Mouse (Mus musculus) thymus, postnatal 10 days (tissue): Measurements from ENCODE around the gene Mthfr.

Experiments used
- DNase-seq, 2 experiments: peaks; one replicate each; pipeline ENCODE4 v3.0.0; 2021; ENCODE audit warnings: low spot score in 2 of 2

The Mthfr gene

GRCm38 (mm10) chr4:148065702-148066400, 27.0 kb downstream of the Mthfr start:
- DNase-seq: no peak

DNA sequence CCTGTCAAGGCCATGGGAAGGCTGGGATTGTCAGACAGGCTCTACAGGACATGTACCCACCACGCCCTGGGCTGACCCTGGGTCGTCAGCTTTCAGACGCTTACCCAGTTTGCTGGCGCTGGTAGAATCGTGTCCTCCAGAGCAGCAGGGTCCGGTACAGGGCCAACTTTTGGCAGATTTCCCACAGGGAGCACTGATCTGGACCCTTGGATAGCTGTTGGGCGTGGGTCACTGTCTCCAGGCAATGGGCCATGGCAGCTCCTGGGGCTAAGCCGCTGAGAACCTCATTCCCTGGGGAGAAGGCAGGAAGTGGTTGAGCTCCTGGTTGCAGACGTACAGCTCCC, 27.5 kb downstream of the Mthfr start:
- DNase-seq: no peak

- no peak for DNase-seq
Observed at GRCm38 (mm10) chr4:148067346-148067745, 28.5 kb downstream of the Mthfr start.

GRCm38 (mm10) chr4:148069602-148070218, 30.8 kb downstream of the Mthfr start:
- no peak for DNase-seq

- DNase-seq: no peak
Observed at GRCm38 (mm10) chr4:148071508-148071907, 32.6 kb downstream of the Mthfr start.

DNA sequence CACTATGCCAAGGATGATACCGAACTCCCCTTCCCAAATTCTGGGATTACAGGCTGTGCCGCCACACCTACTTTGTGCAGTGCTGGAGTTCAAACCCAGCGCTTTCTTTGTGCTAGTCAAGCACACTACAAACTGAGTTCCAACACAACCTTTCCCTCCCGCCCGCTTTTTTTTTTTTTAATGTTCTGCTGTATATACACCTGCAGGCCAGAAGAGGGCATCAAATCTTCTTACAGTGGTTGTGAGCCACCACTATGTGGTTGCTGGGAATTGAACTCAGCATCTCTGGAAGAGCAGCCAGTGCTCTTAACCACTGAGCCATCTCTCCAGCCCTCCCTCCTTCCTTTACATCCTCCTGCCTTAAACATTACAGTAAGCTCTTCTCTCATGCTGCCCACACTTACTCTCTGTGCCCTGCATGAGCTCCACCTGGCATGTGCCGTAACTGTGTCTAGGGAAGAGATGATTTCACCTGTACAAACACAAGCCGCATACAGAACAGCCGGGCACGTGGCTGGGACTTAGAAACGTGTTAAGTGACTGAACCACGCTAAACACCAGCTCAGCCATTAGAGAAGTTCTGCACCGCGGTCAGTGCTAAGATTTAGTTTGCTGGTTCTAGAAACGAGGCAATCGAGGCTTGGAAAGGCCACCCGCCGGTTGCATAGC, 35.8 kb downstream of the Mthfr start:
- DNase-seq: no peak

- DNase-seq: peak; percentile 58 to 79
Observed at GRCm38 (mm10) chr4:148075259-148075658, 36.4 kb downstream of the Mthfr start.

DNA sequence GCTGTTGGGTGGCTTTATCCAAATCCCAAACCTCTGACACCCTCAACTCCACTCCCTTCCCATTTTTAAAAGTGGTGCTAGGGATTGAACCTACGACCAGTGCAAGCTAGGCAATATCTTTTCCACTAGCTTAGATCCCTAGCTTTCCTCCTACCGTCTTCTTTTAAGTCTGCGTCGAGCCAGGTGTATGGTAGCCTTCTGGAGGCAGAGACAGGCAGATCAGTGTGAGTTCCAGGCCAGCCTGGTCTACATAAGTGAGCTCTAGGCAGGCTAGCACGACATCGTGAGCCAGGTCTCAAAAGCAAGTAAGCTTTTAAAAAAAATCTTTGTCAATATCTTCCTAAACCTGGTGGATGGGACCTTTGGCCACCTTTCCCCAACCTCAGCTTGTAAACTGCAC, 37.0 kb downstream of the Mthfr start:
- no peak for DNase-seq

DNA sequence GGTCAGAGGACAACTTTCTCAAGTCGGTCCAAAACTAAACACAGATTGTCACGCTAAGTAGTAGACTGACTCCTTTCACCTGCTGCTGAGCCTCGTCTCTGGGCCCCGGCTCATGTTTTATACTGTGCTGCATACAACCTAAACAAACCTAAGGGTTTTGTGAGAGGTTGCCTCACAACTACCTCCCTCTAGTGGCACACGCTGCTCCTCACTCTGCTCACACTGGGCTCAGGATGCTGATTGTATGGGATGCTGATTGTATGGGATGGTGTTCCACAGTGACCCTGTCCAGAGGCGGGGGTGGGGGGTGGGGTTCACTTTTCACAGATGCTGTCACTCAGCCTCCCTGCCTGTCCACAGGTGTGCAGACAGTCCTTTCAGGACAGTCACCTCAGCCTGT, 40.3 kb downstream of the Mthfr start:
- no peak for DNase-seq

DNA sequence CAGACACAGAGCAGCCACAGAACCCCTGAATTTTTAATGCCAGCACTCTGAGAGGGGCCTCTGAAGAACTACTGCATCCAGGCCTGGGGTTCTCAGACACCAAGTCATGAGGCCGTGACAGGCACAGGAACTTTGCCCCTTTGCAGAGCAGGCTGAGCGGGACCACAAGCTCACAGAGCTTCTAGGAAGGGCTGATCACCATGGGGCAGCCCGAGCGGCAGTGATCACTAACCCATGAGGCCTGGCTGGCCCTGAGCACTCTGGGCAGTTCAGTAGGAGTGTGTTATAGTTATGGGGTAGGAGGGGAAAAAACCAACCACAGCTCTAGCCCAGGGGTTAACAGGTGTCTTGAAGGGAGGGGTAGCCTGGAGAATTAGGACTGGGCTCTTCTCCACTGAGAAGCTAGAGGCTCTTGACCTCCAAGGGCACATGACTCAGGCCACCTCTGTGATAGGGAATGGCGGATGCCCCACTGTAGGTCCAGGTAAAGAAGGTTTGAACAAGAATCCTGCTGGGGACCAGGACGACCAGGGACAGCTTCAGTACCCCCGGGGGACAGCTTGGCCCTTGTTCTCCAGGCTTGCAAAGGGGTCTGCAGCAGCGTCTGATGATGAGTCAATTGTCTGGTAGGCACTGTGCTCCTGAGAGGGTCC, 41.2 kb downstream of the Mthfr start:
- no peak for DNase-seq

DNA sequence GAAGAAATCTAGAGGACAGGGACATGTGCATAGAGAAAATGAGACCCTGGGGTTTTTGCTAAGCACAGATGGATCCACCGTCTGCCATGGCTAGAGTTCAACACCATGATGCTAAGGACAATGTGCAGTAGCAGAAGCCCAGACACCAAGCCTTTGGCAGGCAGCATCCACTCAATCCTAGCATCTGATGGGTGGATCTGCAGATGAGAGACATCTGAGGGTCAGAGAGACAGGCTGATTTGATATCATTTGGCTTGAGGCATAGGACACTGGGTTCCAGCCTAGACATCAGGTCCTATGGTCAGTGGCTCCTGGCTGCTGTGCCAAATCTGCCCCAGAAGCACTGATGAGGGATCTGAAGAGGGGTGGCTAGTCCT, 41.7 kb downstream of the Mthfr start:
- no peak for DNase-seq

GRCm38 (mm10) chr4:148081201-148081600, 42.3 kb downstream of the Mthfr start:
- no peak for DNase-seq

DNA sequence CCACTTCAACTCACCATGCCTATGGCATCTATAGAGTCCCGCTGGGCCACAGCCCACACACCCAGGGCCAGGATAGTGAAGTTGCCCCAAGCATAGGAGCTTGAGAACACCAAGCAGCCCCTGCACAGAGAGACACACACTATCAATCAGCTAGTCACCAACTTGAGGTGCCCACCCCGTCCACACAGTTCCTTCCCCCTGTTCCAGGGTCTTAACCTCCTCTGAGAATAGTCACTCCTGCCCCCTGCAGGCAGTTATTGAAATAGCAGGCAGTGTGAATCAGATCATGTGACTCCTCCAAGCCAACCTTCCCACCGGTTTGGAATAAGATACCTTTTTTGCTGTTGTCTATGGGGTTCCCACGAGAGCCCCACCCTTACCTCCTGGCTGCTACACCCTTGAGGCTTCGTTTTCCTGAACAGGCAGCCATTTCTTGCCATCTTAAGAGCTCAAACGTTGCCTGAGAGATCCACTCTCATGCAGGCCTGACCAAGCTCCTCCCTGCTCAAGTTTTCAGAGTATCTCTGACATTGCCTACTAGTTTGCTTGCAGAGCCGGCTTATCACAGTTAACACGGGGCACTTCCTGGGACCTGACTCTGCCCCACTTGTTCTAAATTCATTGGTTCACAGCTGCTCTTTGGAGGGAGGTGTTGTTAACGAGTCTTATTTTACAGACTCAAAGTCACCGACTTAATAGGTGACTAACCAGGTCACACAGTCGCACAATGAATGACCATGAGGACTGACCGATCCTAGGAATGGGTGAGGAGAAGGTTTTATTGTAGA, 43.6 kb downstream of the Mthfr start:
- peak; percentile 68 to 77 for DNase-seq

DNA sequence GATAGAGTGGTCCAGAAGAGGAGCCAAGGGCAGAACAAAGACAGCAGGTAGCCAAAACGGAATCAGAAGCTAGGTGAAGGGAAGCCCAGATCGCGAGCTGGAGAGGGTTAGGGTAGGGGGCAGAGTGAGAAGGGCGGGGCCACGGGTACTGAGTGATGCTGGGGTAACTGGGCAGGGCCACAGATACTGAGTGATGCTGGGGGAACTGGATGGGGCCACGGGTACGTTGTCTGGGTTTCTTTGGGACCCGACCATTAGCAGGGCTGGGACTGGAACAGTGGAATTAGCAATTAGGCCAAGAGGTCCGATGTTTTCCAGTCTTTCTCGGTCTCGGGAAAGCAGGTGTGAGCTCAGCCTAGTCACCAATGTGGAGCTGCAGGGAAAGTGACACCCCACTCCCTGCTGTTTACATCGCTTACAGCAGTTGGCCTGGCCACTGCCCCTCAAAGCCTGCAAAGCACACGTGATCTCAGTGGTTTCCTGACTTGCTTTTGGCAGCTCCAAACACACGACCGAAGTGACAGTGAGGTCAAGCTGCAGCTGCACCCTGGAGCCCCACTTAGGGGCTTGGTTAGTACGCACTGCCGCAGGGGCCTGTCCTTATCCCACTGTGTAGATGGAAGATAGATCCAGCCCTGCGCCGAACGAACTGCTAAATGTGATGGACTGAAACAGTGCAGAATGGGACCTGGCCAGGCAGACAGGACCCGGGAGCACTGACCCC, 44.5 kb downstream of the Mthfr start:
- peak; percentile 54 to 64 for DNase-seq

GRCm38 (mm10) chr4:148084261-148084714, 45.4 kb downstream of the Mthfr start:
- no peak for DNase-seq

- peak; percentile 57 to 62 for DNase-seq
Observed at GRCm38 (mm10) chr4:148085131-148085906, 46.4 kb downstream of the Mthfr start.

GRCm38 (mm10) chr4:148085907-148086305, 47.0 kb downstream of the Mthfr start:
- DNase-seq: no peak

DNA sequence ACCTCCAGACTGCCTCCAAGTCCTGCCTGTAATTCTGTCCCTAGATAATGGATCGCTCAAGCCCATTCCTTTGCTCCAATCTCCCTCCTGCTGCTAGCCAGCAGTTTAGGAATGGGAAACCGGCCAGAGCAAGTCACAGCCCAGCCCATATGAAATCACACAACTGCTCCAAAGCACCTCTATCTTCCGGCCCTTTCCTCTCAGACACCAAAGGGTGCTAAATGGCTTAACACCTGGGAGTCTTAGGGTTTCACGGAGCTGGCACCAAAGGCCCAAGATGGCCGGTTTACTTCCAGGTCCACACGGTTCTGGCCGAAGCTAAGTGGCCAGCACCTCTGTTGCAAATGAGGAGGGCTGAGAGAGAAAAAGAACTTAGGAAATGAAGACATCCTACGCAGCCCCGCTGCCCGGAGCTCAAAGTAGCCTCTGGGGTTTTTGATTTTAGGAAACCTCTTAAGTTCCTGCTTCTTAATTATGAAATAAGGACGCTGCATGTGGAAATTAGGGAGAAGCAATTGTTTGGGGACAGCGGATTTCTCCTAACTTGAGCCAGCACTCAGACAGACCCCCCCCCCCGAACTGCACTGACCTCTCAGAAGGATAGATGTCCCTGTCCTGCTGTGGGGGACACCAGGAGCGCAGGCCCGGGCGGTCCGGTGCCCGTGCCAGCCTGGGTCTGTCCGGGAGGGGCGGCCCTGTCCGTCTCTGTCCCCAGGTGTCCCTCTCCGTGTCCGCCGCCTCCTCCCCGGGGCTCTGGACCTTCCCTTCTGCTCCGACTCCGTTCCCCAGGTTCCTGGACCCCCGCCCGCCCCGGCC, 48.4 kb downstream of the Mthfr start:
- DNase-seq: peak in 1 of 2 experiments; percentile 28

DNA sequence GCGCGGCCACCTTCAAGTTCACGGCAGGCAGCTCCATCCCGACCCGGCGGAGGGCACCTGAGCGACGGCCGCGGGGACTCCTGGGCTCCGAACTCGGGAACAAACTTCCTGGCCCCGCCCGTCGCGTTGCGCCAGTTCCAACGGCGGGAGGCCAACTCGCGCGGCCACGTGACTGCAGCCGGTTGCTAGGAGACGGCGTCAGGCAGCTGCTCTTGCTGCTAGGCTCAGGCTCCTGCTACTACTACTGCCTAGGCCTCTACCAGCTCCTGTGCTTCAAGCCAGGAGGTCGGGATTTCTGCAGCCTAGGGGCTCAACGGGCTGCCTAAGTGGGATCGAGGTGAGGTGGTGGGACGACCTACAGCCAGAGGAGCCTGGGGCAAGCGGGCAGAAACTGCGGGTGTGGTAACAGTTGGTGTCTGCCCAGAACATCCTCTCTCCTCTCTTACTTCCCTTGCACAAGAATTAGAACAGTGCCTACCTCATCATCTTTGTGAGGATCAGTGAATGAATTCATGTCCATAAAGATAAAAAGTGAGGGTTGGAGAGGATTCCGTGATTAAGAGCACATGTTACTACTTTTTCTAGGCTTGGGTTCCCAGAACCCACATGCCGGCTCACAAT, 49.1 kb downstream of the Mthfr start, which contains the start of gene Agtrap:
Gene Agtrap, minus strand, starts transcription at position 125 of the 621 bp plus-strand sequence.
- DNase-seq: peak; percentile 94 to 96
